Comparison of ENCODE assay signal across 12 mouse cellular contexts in the genomic region with DNA sequence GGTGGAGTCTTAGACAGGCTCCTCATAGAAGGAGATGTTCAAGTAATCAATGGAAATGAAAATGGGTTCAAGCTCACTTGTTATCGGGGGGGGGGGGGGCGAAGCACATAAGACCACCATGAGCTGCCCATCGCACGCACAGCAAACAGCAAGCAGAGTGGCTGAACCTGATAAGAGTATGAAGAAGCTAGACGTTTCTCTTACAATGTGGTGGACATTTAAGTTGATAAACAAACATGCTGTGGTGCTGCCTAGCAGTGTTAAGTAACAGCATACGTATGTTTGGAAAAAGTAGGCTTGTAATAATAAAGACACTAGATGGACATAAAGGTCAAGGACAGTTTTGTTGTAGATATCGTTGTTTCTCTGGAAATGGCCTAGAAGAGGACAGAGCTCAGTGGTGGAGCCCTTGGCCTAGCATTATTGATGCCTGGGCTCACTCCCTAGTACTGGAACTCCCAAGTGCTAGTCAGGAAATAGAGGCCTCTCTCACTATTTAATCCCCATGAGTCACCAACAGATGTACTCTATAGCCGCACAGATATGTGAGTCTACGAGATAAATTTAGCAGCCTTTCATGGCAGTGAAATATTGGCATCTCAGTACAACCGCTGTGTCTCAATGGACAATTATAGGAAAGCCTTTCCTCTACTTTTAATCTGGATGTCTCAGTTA. TPM values are rescaled to one million over a fixed set of nuclear protein-coding genes. Genes with fewer than 3 reads are reported as not detected.
A peak's percentile ranks its signal among the peaks of the same experiment; 100 is the strongest.
DNase-seq lines count a peak whose midpoint lies in the region; ATAC-seq lines count a peak whose summit lies in the region.
"Had no signal": no experiment of that assay in that cellular context is flagged by ENCODE, and none has a peak within 500 bp of the region (broad histone marks: within the 10 kb centered on the region; RNA-seq: fewer than 3 reads in every experiment).

No protein-coding gene starts in this region.

- H3K27me3 ChIP-seq in heart, embryonic 14.5 days (ENCODE audit: control insufficient read depth, insufficient read depth, low read length): no peaks in the 10 kb centered on the region
- no peaks in the 10 kb centered on the region for H3K27me3 ChIP-seq in liver, embryonic 13.5 days
- H3K27me3 ChIP-seq in forebrain, embryonic 13.5 days: no peaks in the 10 kb centered on the region
- H3K27me3 ChIP-seq: CH12.LX; forebrain, embryonic 15.5 days had no signal

- H3K9ac ChIP-seq in heart, embryonic 14.5 days (ENCODE audit: low read length): no peak overlapping the region
- peak overlapping the region; percentile 51 for H3K9ac ChIP-seq in liver, embryonic 13.5 days
- no peak overlapping the region for H3K9ac ChIP-seq in forebrain, embryonic 13.5 days
- H3K9ac ChIP-seq: forebrain, embryonic 15.5 days had no signal

- ATAC-seq in heart, embryonic 14.5 days (ENCODE audit: insufficient number of reproducible peaks, insufficient read depth, low FRiP score, low read depth): no peak
- peak; percentile 82 for ATAC-seq in liver, embryonic 13.5 days (ENCODE audit: low read depth)
- no peak for ATAC-seq in forebrain, embryonic 13.5 days
- ATAC-seq: forebrain, embryonic 15.5 days had no signal

- H3K27ac ChIP-seq in heart, embryonic 14.5 days (replicated peaks in 1 of 2; ENCODE audit: control insufficient read depth in 1 of 2, insufficient read depth in 1 of 2, low read depth in 2 of 2, low read length in 2 of 2): peak overlapping the region; percentile 4 to 55; a peak in 2 of 4 replicates
- peak overlapping the region; percentile 92 for H3K27ac ChIP-seq in liver, embryonic 13.5 days
- H3K27ac ChIP-seq in forebrain, embryonic 13.5 days: no peak overlapping the region
- H3K27ac ChIP-seq: forebrain, embryonic 15.5 days had no signal

- WGBS in heart, embryonic 14.5 days: 56% methylated on average over 10 of the region's 10 CpGs
- WGBS in liver, embryonic 13.5 days (ENCODE audit: insufficient replicate concordance): 22% methylated on average over 10 of the region's 10 CpGs
- WGBS in forebrain, embryonic 13.5 days: 94% methylated on average over 10 of the region's 10 CpGs

- H3K4me1 ChIP-seq in heart, embryonic 14.5 days (ENCODE audit: control insufficient read depth in 2 of 2, insufficient read depth in 2 of 2, low read length in 2 of 2): peaks cover 5 to 9% of the 10 kb centered on the region in 2 experiments; a peak in 3 of 4 replicates
- peaks cover 45% of the 10 kb centered on the region for H3K4me1 ChIP-seq in liver, embryonic 13.5 days (replicated peaks)
- no peaks in the 10 kb centered on the region for H3K4me1 ChIP-seq in forebrain, embryonic 13.5 days
- H3K4me1 ChIP-seq: forebrain, embryonic 15.5 days had no signal

- no peak overlapping the region for H3K4me2 ChIP-seq in heart, embryonic 14.5 days (ENCODE audit: low read length)
- H3K4me2 ChIP-seq in liver, embryonic 13.5 days: peak overlapping the region; percentile 35
- no peak overlapping the region for H3K4me2 ChIP-seq in forebrain, embryonic 13.5 days
- H3K4me2 ChIP-seq: forebrain, embryonic 15.5 days had no signal

- no peak for DNase-seq in heart, adult 18-20 months
- DNase-seq in 416B (ENCODE audit: low read depth) (peak; percentile 68), NIH3T3 (ENCODE audit: low read depth) (peak; percentile 56)
- DNase-seq in liver, embryonic 13.5 days: no peak
- no peak for DNase-seq in right cerebral cortex, postnatal 4 days
- no peak for DNase-seq in embryo, embryonic 9.5 days (ENCODE audit: extremely low spot score)
- DNase-seq: cerebellum, adult 2 months; lung, postnatal 10 days had no signal

- no peaks in the 10 kb centered on the region for H3K36me3 ChIP-seq in heart, embryonic 14.5 days (ENCODE audit: control insufficient read depth, insufficient read depth, low read length)
- H3K36me3 ChIP-seq in liver, embryonic 13.5 days: no peaks in the 10 kb centered on the region
- no peaks in the 10 kb centered on the region for H3K36me3 ChIP-seq in forebrain, embryonic 13.5 days (ENCODE audit: poor library complexity, severe bottlenecking)
- H3K36me3 ChIP-seq: forebrain, embryonic 15.5 days had no signal

- H3K9me3 ChIP-seq in heart, embryonic 14.5 days (ENCODE audit: control insufficient read depth, low read length): peaks cover 3% of the 10 kb centered on the region; the same call in 1 of the 2 replicates
- peaks cover 4% of the 10 kb centered on the region; the same call in 1 of the 2 replicates for H3K9me3 ChIP-seq in liver, embryonic 13.5 days (replicated peaks)
- H3K9me3 ChIP-seq in forebrain, embryonic 13.5 days (replicated peaks): no peaks in the 10 kb centered on the region
- H3K9me3 ChIP-seq: forebrain, embryonic 15.5 days had no signal

- H3K4me3 ChIP-seq in heart, embryonic 14.5 days (ENCODE audit: control insufficient read depth in 1 of 2, insufficient read depth in 1 of 2, low read depth in 1 of 2, low read length in 2 of 2): no peak overlapping the region
- no peak overlapping the region for H3K4me3 ChIP-seq in liver, embryonic 13.5 days (replicated peaks)
- H3K4me3 ChIP-seq in forebrain, embryonic 13.5 days: no peak overlapping the region
- H3K4me3 ChIP-seq: forebrain, embryonic 15.5 days had no signal

RNA-seq across cellular contexts. Expression of gene Ppm1b, which starts 14.0 kb away (rescaled TPM):
- polyA plus RNA-seq in heart, embryonic 14.5 days (2014; fragmentation: Nextera tagmentation; extraction: Ambion mirVana): 68.9 and 73.0 TPM in 2 replicates
- total RNA-seq in heart, adult 18-20 months (2021): 100 to 1,000 TPM; 123 to 129 TPM
- 47.2 and 55.0 TPM in 2 replicates for polyA plus RNA-seq in liver, embryonic 13.5 days (2015; fragmentation: Nextera tagmentation; extraction: Ambion mirVana)
- polyA plus RNA-seq in forebrain, embryonic 13.5 days (2015; fragmentation: Nextera tagmentation; extraction: Ambion mirVana): 88.8 and 90.4 TPM in 2 replicates

Comparison
In these comparisons a context has a peak if more than half of its experiments do, and no peak if none do; other contexts are left out.
1. DNase-seq: peak in 416B (single experiment) and NIH3T3 (single experiment); none in heart, adult 18-20 months (0 of 2), liver, embryonic 13.5 days (single experiment), right cerebral cortex, postnatal 4 days (single experiment) and embryo, embryonic 9.5 days (single experiment).